ENCODE assay signal across 17 mouse cellular contexts in the genomic region with DNA sequence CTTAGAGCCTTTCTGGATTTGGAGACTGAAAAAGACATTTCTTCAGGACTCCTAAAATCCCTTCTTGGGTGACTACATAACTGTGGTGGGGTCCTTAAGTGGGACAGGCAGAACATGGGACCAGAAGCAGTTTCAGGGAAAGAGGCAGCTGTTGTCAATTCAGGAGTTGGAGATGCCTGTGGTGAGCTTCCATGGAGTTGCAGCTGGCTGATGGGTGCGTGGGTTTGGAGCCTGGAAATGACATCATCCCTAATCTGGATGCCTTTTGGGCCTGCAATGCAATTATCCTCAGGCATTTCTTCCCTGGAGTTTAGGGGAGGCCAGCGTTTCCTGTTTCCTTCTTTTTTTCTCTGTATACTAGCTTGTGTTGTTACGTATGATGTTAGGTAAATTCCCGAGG. TPM values are rescaled to one million over a fixed set of nuclear protein-coding genes. Genes with fewer than 3 reads are reported as not detected.
A peak's percentile ranks its signal among the peaks of the same experiment; 100 is the strongest.
DNase-seq lines count a peak whose midpoint lies in the region; ATAC-seq lines count a peak whose summit lies in the region.
"Had no signal": no experiment of that assay in that cellular context is flagged by ENCODE, and none has a peak within 500 bp of the region (broad histone marks: within the 10 kb centered on the region; RNA-seq: fewer than 3 reads in every experiment).

No protein-coding gene starts in this region.

- H3K4me2 ChIP-seq in intestine, embryonic 15.5 days (replicated peaks): no peak overlapping the region
- H3K4me2 ChIP-seq: hindbrain, embryonic 12.5 days; limb, embryonic 12.5 days; lung, embryonic 15.5 days; neural tube, embryonic 13.5 days had no signal

- no peaks in the 10 kb centered on the region for H3K9me3 ChIP-seq in intestine, embryonic 15.5 days
- no peaks in the 10 kb centered on the region for H3K9me3 ChIP-seq in midbrain, embryonic 10.5 days (replicated peaks)
- H3K9me3 ChIP-seq: hindbrain, embryonic 12.5 days; limb, embryonic 12.5 days; lung, embryonic 15.5 days; neural tube, embryonic 13.5 days had no signal

- H3K4me3 ChIP-seq in intestine, embryonic 15.5 days (replicated peaks): no peak overlapping the region
- no peak overlapping the region for H3K4me3 ChIP-seq in midbrain, embryonic 10.5 days
- H3K4me3 ChIP-seq: hindbrain, embryonic 12.5 days; limb, embryonic 12.5 days; lung, embryonic 15.5 days; neural tube, embryonic 13.5 days had no signal

- 60% methylated on average over 4 of the region's 4 CpGs for WGBS in intestine, embryonic 15.5 days
- WGBS in midbrain, embryonic 10.5 days: 72% methylated on average over 4 of the region's 4 CpGs

- no peaks in the 10 kb centered on the region for H3K27me3 ChIP-seq in intestine, embryonic 15.5 days (replicated peaks)
- H3K27me3 ChIP-seq in midbrain, embryonic 10.5 days (ENCODE audit: low read depth, poor library complexity, severe bottlenecking): no peaks in the 10 kb centered on the region
- H3K27me3 ChIP-seq: hindbrain, embryonic 12.5 days; limb, embryonic 12.5 days; lung, embryonic 15.5 days; neural tube, embryonic 13.5 days had no signal

- no peak overlapping the region for H3K27ac ChIP-seq in intestine, embryonic 15.5 days
- no peak overlapping the region for H3K27ac ChIP-seq in midbrain, embryonic 10.5 days (replicated peaks)
- H3K27ac ChIP-seq: hindbrain, embryonic 12.5 days; limb, embryonic 12.5 days; lung, embryonic 15.5 days; neural tube, embryonic 13.5 days had no signal

- intact Hi-C loops in heart, postnatal 10 days (cut with DNase I): no loop called here

- ATAC-seq in intestine, embryonic 15.5 days: no peak

- H3K4me1 ChIP-seq in intestine, embryonic 15.5 days (replicated peaks): no peaks in the 10 kb centered on the region
- H3K4me1 ChIP-seq in midbrain, embryonic 10.5 days: peaks cover 15% of the 10 kb centered on the region
- H3K4me1 ChIP-seq: hindbrain, embryonic 12.5 days; neural tube, embryonic 13.5 days had no signal

- H3K36me3 ChIP-seq in intestine, embryonic 15.5 days: no peaks in the 10 kb centered on the region
- no peaks in the 10 kb centered on the region for H3K36me3 ChIP-seq in midbrain, embryonic 10.5 days
- H3K36me3 ChIP-seq: hindbrain, embryonic 12.5 days; limb, embryonic 12.5 days; lung, embryonic 15.5 days; neural tube, embryonic 13.5 days had no signal

- peak; percentile 9 for DNase-seq in layer of hippocampus, adult 9-11 months
- no peak for DNase-seq in layer of hippocampus, adult 9-10 months (ENCODE audit: low spot score)
- DNase-seq in fibroblast of lung, adult 2 months (ENCODE audit: low read depth): peak; percentile 30
- peak; percentile 64 to 66 for DNase-seq in heart, postnatal 10 days
- DNase-seq in lung, postnatal 10 days: no peak
- DNase-seq in midbrain, embryonic 10.5 days (ENCODE audit: low spot score): no peak
- no peak for DNase-seq in left cerebral cortex, adult 8-10 months (ENCODE audit: low spot score in 2 of 2)
- DNase-seq: cerebellum, adult 9-11 months; kidney, adult 8-10 months; midbrain, embryonic 14.5 days; thymus, postnatal 36 days had no signal

- H3K9ac ChIP-seq in intestine, embryonic 15.5 days: no peak overlapping the region
- H3K9ac ChIP-seq: hindbrain, embryonic 12.5 days; limb, embryonic 12.5 days; lung, embryonic 15.5 days; neural tube, embryonic 13.5 days had no signal

RNA-seq across cellular contexts. Expression of a gene that starts 31.7 kb away (rescaled TPM):
- total RNA-seq in heart, postnatal 10 days (2021): not detected
- polyA plus RNA-seq in intestine, embryonic 15.5 days (2015; fragmentation: Nextera tagmentation; extraction: Ambion mirVana): not detected in 2 replicates
- not detected in 2 replicates for polyA plus RNA-seq in midbrain, embryonic 10.5 days (2016; fragmentation: Nextera tagmentation; extraction: Ambion mirVana)
- total RNA-seq in left cerebral cortex, adult 8-10 months (2022): not detected
- total RNA-seq: layer of hippocampus, postnatal 10 days had no signal
- polyA plus RNA-seq: hindbrain, embryonic 12.5 days; limb, embryonic 12.5 days; lung, embryonic 15.5 days; midbrain, embryonic 14.5 days; neural tube, embryonic 13.5 days had no signal

Comparison
In these comparisons a context has a peak if more than half of its experiments do, and no peak if none do; other contexts are left out.
1. DNase-seq: peak in layer of hippocampus, adult 9-11 months (single experiment), fibroblast of lung, adult 2 months (single experiment) and heart, postnatal 10 days (2 of 2); none in layer of hippocampus, adult 9-10 months (single experiment), lung, postnatal 10 days (single experiment), midbrain, embryonic 10.5 days (single experiment) and left cerebral cortex, adult 8-10 months (0 of 2).